Mouse (Mus musculus) limb, embryonic 12.5 days (tissue): ENCODE measurements around the gene Col5a3. TPM values are rescaled to one million over a fixed set of nuclear protein-coding genes. Genes with fewer than 3 reads are reported as not detected.
A peak's percentile ranks its signal among the peaks of the same experiment; 100 is the strongest.

Source experiments
- ATAC-seq: fragments of 200-750 bp; cut with Nextera tagmentation; 2 replicates; pipeline ENCODE4 v1.8.0; 2017; ENCODE audit warnings: low read depth, moderate TSS enrichment; ENCODE audit not compliant: insufficient number of reproducible peaks, insufficient read depth, low FRiP score, low TSS enrichment
- H3K27ac ChIP-seq: fragments of 300-500 bp; sonication (generic); 2 replicates; pipeline ENCODE4 v1.5.1; 2016; ENCODE audit warnings: mild to moderate bottlenecking, moderate library complexity
- H3K27me3 ChIP-seq: fragments of 300-500 bp; sonication (generic); 2 replicates; pipeline ENCODE4 v1.6.1; 2016; ENCODE audit warnings: mild to moderate bottlenecking, moderate library complexity
- H3K36me3 ChIP-seq: fragments of 300-500 bp; sonication (generic); 2 replicates; pipeline ENCODE4 v1.6.1; 2016; ENCODE audit warnings: mild to moderate bottlenecking, moderate library complexity
- H3K4me1 ChIP-seq: fragments of 300-500 bp; sonication (generic); replicated peaks from 2 replicates; pipeline ENCODE4 v1.6.1; 2016
- H3K4me2 ChIP-seq: fragments of 300-500 bp; sonication (generic); 2 replicates; pipeline ENCODE4 v1.6.1; 2016; ENCODE audit warnings: mild to moderate bottlenecking, moderate library complexity
- H3K4me3 ChIP-seq: fragments of 300-500 bp; sonication (generic); replicated peaks from 2 replicates; pipeline ENCODE4 v1.5.1; 2016; ENCODE audit warnings: mild to moderate bottlenecking
- H3K9ac ChIP-seq: fragments of 300-500 bp; sonication (generic); replicated peaks from 2 replicates; pipeline ENCODE4 v1.6.1; 2016; ENCODE audit warnings: mild to moderate bottlenecking, moderate library complexity
- H3K9me3 ChIP-seq: fragments of 300-500 bp; sonication (generic); 2 replicates; pipeline ENCODE4 v1.6.1; 2016; ENCODE audit warnings: mild to moderate bottlenecking, moderate library complexity
- WGBS: fragments of 180-500 bp; shearing (Covaris S2); methylation state at CpG from one replicate; pipeline ENCODE4 v1.1.7; 2016; 5-methylcytosine and 5-hydroxymethylcytosine counted together
- polyA plus RNA-seq: library from polyadenylated mRNA; unstranded; fragments of >200 nt; fragmentation: Nextera tagmentation; extraction: Ambion mirVana; gene quantifications from 2 replicates; pipeline ENCODE4 v1.2.1, GENCODE M21; 2016

Gene Col5a3
- polyA plus RNA-seq, 1 experiment from 2014 or later: 0.28 TPM

GRCm38 (mm10) chr9:20746017-20746660 is 68.7 kb downstream of the Col5a3 start, which contains the start of gene Olfm2:
Olfm2 (minus strand) TSS chr9:20746349.
- Histone ChIP-seq H3K9me3 (no peaks in the 10 kb centered on the region; the same call in 1 of the 2 replicates), H3K4me1 (peaks cover 15% of the 10 kb centered on the region), H3K36me3 (no peaks in the 10 kb centered on the region), H3K27ac (no peak within 1 kb of the TSS), H3K9ac (peak within 1 kb of the TSS; percentile 52), H3K4me2 (peak within 1 kb of the TSS; percentile 83), H3K27me3 (peaks cover 73% of the 10 kb centered on the region), H3K4me3 (peak within 1 kb of the TSS; percentile 50)
- WGBS: 1% methylated on average over 47 of the region's 50 CpGs
- ATAC-seq: no peak

- H3K27me3 ChIP-seq: peaks cover 73% of the 10 kb centered on the region
- H3K4me2 ChIP-seq: peak overlapping the region; percentile 83
- ATAC-seq: no peak
- no peak overlapping the region for H3K27ac ChIP-seq
- H3K4me3 ChIP-seq: peak overlapping the region; percentile 50
- no peaks in the 10 kb centered on the region; the same call in 1 of the 2 replicates for H3K9me3 ChIP-seq
- peak overlapping the region; percentile 52 for H3K9ac ChIP-seq
- H3K4me1 ChIP-seq: peaks cover 19% of the 10 kb centered on the region
- whole genome bisulfite sequencing: 10% methylated on average over 17 of the region's 17 CpGs
- no peaks in the 10 kb centered on the region for H3K36me3 ChIP-seq
Observed at GRCm38 (mm10) chr9:20745129-20745966, 69.5 kb downstream of the Col5a3 start.

- no peaks in the 10 kb centered on the region for H3K36me3 ChIP-seq
- 14% methylated on average over 22 of the region's 22 CpGs for WGBS
- H3K27me3 ChIP-seq: peaks cover 81% of the 10 kb centered on the region
- H3K4me2 ChIP-seq: no peak overlapping the region
- no peak overlapping the region for H3K4me3 ChIP-seq
- no peak overlapping the region for H3K9ac ChIP-seq
- no peaks in the 10 kb centered on the region; the same call in 1 of the 2 replicates for H3K9me3 ChIP-seq
- H3K27ac ChIP-seq: no peak overlapping the region
- H3K4me1 ChIP-seq: peaks cover 19% of the 10 kb centered on the region
- no peak for ATAC-seq
Observed at GRCm38 (mm10) chr9:20743946-20744738, 70.7 kb downstream of the Col5a3 start.

DNA sequence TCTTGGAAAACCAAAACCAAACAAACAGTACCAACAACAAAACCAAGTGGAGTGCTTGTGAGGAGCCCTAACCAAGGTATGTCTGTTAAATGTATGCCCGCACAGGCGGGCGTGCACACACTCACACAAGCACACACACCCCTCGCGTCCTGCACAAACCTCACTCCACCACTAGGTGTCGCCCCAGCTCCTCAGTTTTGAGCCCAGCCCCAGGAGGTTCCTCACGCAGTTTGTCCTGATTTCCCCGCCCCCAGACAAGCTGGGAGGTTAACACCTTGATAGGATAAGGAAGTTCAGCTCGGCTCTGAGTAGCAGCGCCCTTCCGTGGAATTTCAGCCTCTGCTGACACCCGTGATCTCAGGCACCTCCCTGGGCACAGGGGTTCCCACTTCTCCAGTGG is 74.5 kb downstream of the Col5a3 start:
- 3% methylated on average over 12 of the region's 12 CpGs for WGBS
- H3K9me3 ChIP-seq: no peaks in the 10 kb centered on the region; the same call in 1 of the 2 replicates
- H3K4me3 ChIP-seq: 0 out of 2 replicates have a peak overlapping the region, but pooled peaks have one; percentile 3
- no peak overlapping the region for H3K27ac ChIP-seq
- peak; percentile 69; the same call in 1 of the 2 replicates for ATAC-seq
- H3K27me3 ChIP-seq: peaks cover 49% of the 10 kb centered on the region
- H3K36me3 ChIP-seq: no peaks in the 10 kb centered on the region
- H3K4me1 ChIP-seq: peaks cover 5% of the 10 kb centered on the region; the same call in 1 of the 2 replicates
- no peak overlapping the region for H3K9ac ChIP-seq
- peak overlapping the region; percentile 42 for H3K4me2 ChIP-seq

DNA sequence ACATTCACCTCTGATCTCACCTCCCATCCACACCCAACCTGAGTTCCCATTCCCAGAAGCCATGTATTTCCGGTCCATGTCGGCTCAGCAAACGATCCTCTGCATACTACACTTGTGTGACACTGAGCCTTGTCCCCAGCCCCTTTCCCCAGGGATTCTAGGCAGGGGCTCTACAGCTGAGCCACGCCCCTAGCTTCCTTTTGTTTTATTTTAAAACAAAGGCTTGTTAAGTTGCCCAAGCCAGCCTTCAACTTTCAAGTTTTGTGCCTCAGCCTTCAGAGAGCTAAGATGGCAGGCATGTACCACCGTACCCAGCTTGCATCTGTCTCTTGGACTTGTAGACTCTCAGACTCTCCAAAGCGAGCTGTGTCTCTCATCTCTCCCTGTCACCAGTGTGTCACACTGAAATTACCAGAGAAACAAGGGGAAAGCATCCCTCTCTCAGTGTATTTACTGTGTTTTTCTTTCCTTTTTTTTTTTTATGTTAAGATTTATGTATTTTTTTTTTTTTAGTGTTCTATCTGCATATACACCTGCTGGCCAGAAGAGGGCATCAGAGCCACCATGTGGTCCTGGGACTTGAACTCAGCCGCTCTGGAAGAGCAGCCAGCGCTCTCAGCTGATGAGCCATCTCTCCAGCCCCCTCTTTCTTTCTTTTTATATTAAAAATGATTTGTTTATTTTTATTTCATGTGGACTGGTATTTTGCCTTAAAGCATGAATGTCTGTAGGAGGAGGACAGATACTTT is 76.4 kb downstream of the Col5a3 start:
- Histone ChIP-seq H3K4me1 (0 out of 2 replicates have a peak, but pooled peaks cover 3% of the 10 kb centered on the region), H3K27ac (no peak overlapping the region), H3K27me3 (peaks cover 29% of the 10 kb centered on the region), H3K4me2 (no peak overlapping the region), H3K9ac (no peak overlapping the region), H3K36me3 (no peaks in the 10 kb centered on the region), H3K4me3 (no peak overlapping the region), H3K9me3 (no peaks in the 10 kb centered on the region)
- ATAC-seq: no peak
- WGBS: 56% methylated on average over 8 of the region's 8 CpGs

DNA sequence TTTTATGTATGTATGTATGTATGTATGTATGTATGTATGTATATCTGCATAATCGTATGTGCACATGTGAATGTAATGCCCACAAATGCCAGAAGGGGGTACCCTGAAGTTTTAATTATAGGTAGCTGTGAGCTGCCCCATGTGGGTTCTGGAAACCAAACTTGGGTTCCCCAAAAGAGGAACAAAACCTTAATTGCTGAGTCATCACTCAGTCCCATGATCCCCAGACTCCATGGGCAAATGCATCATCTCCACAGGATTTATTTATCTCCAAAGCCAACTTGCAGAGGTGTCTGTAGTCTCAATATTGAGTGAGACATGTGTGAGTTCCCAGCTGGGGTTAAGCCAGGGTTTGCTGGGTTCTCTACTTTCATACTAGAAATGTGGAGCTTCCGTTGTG is 77.6 kb downstream of the Col5a3 start:
- H3K4me2 ChIP-seq: no peak overlapping the region
- 91% methylated on average over 2 of the region's 2 CpGs for WGBS
- no peak overlapping the region for H3K27ac ChIP-seq
- H3K27me3 ChIP-seq: peaks cover 20% of the 10 kb centered on the region
- H3K36me3 ChIP-seq: no peaks in the 10 kb centered on the region
- H3K4me1 ChIP-seq: 0 out of 2 replicates have a peak, but pooled peaks cover 3% of the 10 kb centered on the region
- no peaks in the 10 kb centered on the region for H3K9me3 ChIP-seq
- no peak for ATAC-seq
- H3K4me3 ChIP-seq: no peak overlapping the region
- no peak overlapping the region for H3K9ac ChIP-seq

DNA sequence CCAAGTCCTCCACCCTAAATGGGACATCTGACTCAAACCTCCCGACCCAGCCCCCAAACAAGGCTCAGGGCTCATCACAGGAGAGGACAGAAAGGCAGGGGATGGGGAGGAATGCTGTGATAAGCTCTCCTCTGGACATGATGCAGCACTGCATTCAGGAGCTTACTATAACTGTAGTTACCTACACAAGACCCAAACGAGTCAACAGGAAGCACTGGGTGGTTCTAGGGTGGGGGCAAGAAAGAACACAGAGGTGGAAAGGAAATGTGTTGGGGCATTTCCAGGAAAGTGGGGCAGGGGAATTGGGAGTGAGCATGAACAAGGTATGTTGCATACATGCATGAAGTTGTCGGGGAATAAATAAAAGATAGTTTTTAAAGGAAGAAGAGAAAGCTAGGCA is 80.2 kb downstream of the Col5a3 start:
- 68% methylated on average over 3 of the region's 3 CpGs for WGBS
- Histone ChIP-seq H3K36me3 (no peaks in the 10 kb centered on the region), H3K27ac (no peak overlapping the region), H3K4me1 (no peaks in the 10 kb centered on the region), H3K27me3 (peaks cover 22% of the 10 kb centered on the region), H3K4me3 (no peak overlapping the region), H3K9ac (no peak overlapping the region), H3K4me2 (no peak overlapping the region), H3K9me3 (no peaks in the 10 kb centered on the region)
- no peak for ATAC-seq

DNA sequence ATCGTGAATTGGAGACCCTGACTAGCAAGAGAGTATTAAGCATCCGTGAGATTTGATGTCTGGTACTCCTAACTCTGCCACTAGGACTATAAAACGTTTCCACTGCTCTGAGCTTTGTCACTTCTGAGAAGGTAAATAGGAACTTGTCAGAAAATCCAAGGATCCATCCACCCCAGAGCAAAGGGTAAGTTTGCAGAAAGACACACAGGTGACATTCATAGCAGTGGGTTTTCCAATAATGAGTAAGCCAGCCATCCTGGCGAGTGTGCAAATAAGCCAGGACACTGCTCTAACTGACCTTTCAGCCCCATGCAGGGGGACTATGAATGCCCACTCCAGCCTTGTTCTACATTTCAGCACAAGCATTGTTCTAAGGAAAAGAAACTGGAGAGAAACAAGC is 83.1 kb downstream of the Col5a3 start:
- peaks cover 10% of the 10 kb centered on the region for H3K4me1 ChIP-seq
- H3K27ac ChIP-seq: no peak overlapping the region
- no peak overlapping the region for H3K9ac ChIP-seq
- H3K36me3 ChIP-seq: no peaks in the 10 kb centered on the region
- no peak overlapping the region for H3K4me3 ChIP-seq
- WGBS: 61% methylated on average over 4 of the region's 4 CpGs
- peaks cover 45% of the 10 kb centered on the region for H3K27me3 ChIP-seq
- ATAC-seq: no peak
- H3K4me2 ChIP-seq: no peak overlapping the region
- no peaks in the 10 kb centered on the region for H3K9me3 ChIP-seq

- H3K27me3 ChIP-seq: peaks cover 68% of the 10 kb centered on the region
- 67% methylated on average over 6 of the region's 6 CpGs for WGBS
- peaks cover 18% of the 10 kb centered on the region for H3K4me1 ChIP-seq
- no peaks in the 10 kb centered on the region for H3K36me3 ChIP-seq
- H3K4me2 ChIP-seq: no peak overlapping the region
- H3K9me3 ChIP-seq: no peaks in the 10 kb centered on the region
- H3K4me3 ChIP-seq: no peak overlapping the region
- ATAC-seq: no peak
- no peak overlapping the region for H3K27ac ChIP-seq
- no peak overlapping the region for H3K9ac ChIP-seq
Observed at GRCm38 (mm10) chr9:20729451-20729850, 85.4 kb downstream of the Col5a3 start.

DNA sequence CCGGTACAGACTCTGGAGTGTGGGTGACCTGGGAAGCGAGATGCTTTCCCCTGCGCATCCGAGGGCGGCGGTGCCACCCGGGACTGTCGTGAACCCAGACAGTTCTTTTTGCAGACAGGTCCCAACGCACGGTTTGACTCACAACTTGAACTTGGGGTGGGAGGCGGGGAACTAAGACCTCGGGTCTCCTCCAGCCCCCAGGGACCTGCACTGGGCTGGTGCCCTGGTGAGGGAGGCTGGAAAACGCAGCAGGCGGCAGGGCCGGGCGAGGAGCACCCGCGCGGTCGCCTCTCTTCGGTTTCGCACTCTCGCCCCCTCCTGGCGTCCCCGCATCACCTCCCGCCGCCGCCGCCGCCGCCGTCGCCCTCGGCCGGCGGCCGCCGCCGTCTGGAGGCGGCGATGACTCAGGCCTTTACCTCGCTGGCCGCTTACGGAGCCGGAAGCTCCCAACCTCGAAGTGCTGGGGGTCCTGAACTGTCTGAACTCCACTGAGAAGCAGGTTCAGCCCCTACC is 87.2 kb downstream of the Col5a3 start:
- Histone ChIP-seq H3K27ac (no peak overlapping the region), H3K36me3 (no peaks in the 10 kb centered on the region), H3K4me2 (peak overlapping the region; percentile 98), H3K9me3 (no peaks in the 10 kb centered on the region), H3K4me1 (peaks cover 18% of the 10 kb centered on the region), H3K9ac (peak overlapping the region; percentile 49; the same call in 1 of the 2 replicates), H3K4me3 (peak overlapping the region; percentile 60), H3K27me3 (peaks cover 81% of the 10 kb centered on the region)
- WGBS: under 1% methylated on average over 46 of the region's 46 CpGs
- peak; percentile 57 for ATAC-seq
